8 mouse cellular contexts compared by ENCODE assay signal in genomic region chr10:85872479-85872773, GRCm38 (mm10). TPM values are rescaled to one million over a fixed set of nuclear protein-coding genes. Genes with fewer than 3 reads are reported as not detected.
A peak's percentile ranks its signal among the peaks of the same experiment; 100 is the strongest.
DNase-seq lines count a peak whose midpoint lies in the region; ATAC-seq and TF ChIP-seq lines count a peak whose summit lies in the region.

No protein-coding gene starts in this region.

- H3K4me1 ChIP-seq in lung, postnatal 0 days (ENCODE audit: insufficient read depth, low read depth, low read length): peaks cover 8% of the 10 kb centered on the region
- peaks cover 13% of the 10 kb centered on the region for H3K4me1 ChIP-seq in embryonic facial prominence, embryonic 13.5 days
- H3K4me1 ChIP-seq in limb, embryonic 10.5 days: peaks cover 11% of the 10 kb centered on the region
- peaks cover 15% of the 10 kb centered on the region for H3K4me1 ChIP-seq in neural tube, embryonic 15.5 days

- DNase-seq in lung, postnatal 0 days (ENCODE audit: low spot score): peak; percentile 16
- no peak for DNase-seq in lung, postnatal 4 days
- no peak for DNase-seq in limb, embryonic 10.5 days (ENCODE audit: low spot score)
- DNase-seq in embryo, embryonic 10 days (ENCODE audit: low spot score): no peak
- DNase-seq in adrenal gland, postnatal 10 days: no peak
- no peak for DNase-seq in right cerebral cortex, adult 2 months (ENCODE audit: low spot score in 2 of 2)

- H3K4me2 ChIP-seq in lung, postnatal 0 days (replicated peaks; ENCODE audit: low read depth, low read length): peak overlapping the region; percentile 86
- H3K4me2 ChIP-seq in embryonic facial prominence, embryonic 13.5 days: peak overlapping the region; percentile 79
- H3K4me2 ChIP-seq in neural tube, embryonic 15.5 days: peak overlapping the region; percentile 72

- H3K36me3 ChIP-seq in lung, postnatal 0 days (ENCODE audit: insufficient read depth, low read length): 0 out of 2 replicates have a peak, but pooled peaks cover 2% of the 10 kb centered on the region
- peaks cover 33% of the 10 kb centered on the region for H3K36me3 ChIP-seq in embryonic facial prominence, embryonic 13.5 days
- H3K36me3 ChIP-seq in limb, embryonic 10.5 days: peaks cover 35% of the 10 kb centered on the region
- peaks cover 30% of the 10 kb centered on the region for H3K36me3 ChIP-seq in neural tube, embryonic 15.5 days

- H3K27ac ChIP-seq in lung, postnatal 0 days (ENCODE audit: low read length): no peak overlapping the region
- no peak overlapping the region; the same call in 1 of the 2 replicates for H3K27ac ChIP-seq in embryonic facial prominence, embryonic 13.5 days
- peak overlapping the region; percentile 86 for H3K27ac ChIP-seq in limb, embryonic 10.5 days
- no peak overlapping the region for H3K27ac ChIP-seq in neural tube, embryonic 15.5 days (replicated peaks)

- under 1% methylated on average over 5 of the region's 5 CpGs for WGBS in lung, postnatal 0 days
- 4% methylated on average over 5 of the region's 5 CpGs for WGBS in embryonic facial prominence, embryonic 13.5 days
- 6% methylated on average over 5 of the region's 5 CpGs for WGBS in limb, embryonic 10.5 days
- 8% methylated on average over 5 of the region's 5 CpGs for WGBS in neural tube, embryonic 15.5 days

- peak overlapping the region; percentile 79 for H3K9ac ChIP-seq in lung, postnatal 0 days (replicated peaks; ENCODE audit: low read depth)
- peak overlapping the region; percentile 93 for H3K9ac ChIP-seq in embryonic facial prominence, embryonic 13.5 days
- H3K9ac ChIP-seq in neural tube, embryonic 15.5 days (replicated peaks): peak overlapping the region; percentile 80

- peak overlapping the region; percentile 91 for H3K4me3 ChIP-seq in lung, postnatal 0 days (ENCODE audit: low read depth, low read length)
- H3K4me3 ChIP-seq in embryonic facial prominence, embryonic 13.5 days: peak overlapping the region; percentile 99
- H3K4me3 ChIP-seq in limb, embryonic 10.5 days: peak overlapping the region; percentile 98
- peak overlapping the region; percentile 78 for H3K4me3 ChIP-seq in neural tube, embryonic 15.5 days (replicated peaks)

- TF ChIP-seq EP300 in lung, postnatal 0 days (IDR thresholded peaks at IDR 0.05): no peak

- no peaks in the 10 kb centered on the region for H3K27me3 ChIP-seq in lung, postnatal 0 days (replicated peaks; ENCODE audit: insufficient read depth, low read length)
- no peaks in the 10 kb centered on the region for H3K27me3 ChIP-seq in embryonic facial prominence, embryonic 13.5 days
- no peaks in the 10 kb centered on the region for H3K27me3 ChIP-seq in limb, embryonic 10.5 days (ENCODE audit: low read depth, poor library complexity, severe bottlenecking)
- no peaks in the 10 kb centered on the region for H3K27me3 ChIP-seq in neural tube, embryonic 15.5 days (replicated peaks)

- no peak for ATAC-seq in lung, postnatal 0 days
- no peak for ATAC-seq in embryonic facial prominence, embryonic 13.5 days (ENCODE audit: insufficient number of reproducible peaks, insufficient read depth, low FRiP score, low TSS enrichment, low read depth)
- no peak; the same call in 1 of the 2 replicates for ATAC-seq in neural tube, embryonic 15.5 days (ENCODE audit: low FRiP score)

- no peaks in the 10 kb centered on the region for H3K9me3 ChIP-seq in lung, postnatal 0 days (ENCODE audit: low read length)
- H3K9me3 ChIP-seq in embryonic facial prominence, embryonic 13.5 days: no peaks in the 10 kb centered on the region
- H3K9me3 ChIP-seq in limb, embryonic 10.5 days (replicated peaks): no peaks in the 10 kb centered on the region
- no peaks in the 10 kb centered on the region for H3K9me3 ChIP-seq in neural tube, embryonic 15.5 days (replicated peaks)

- no peak for TF ChIP-seq CTCF in lung, postnatal 0 days (IDR thresholded peaks at IDR 0.05)

RNA-seq across cellular contexts. Expression of gene Pwp1, which starts 43.1 kb away (rescaled TPM):
- 34.0 and 37.0 TPM in 2 replicates for polyA plus RNA-seq in lung, postnatal 0 days (2015; fragmentation: Nextera tagmentation; extraction: Ambion mirVana)
- 76.9 and 81.6 TPM in 2 replicates for polyA plus RNA-seq in embryonic facial prominence, embryonic 13.5 days (2015; fragmentation: Nextera tagmentation; extraction: Ambion mirVana)
- polyA plus RNA-seq in limb, embryonic 10.5 days (2016; fragmentation: Nextera tagmentation; extraction: Ambion mirVana): 113 and 121 TPM in 2 replicates
- polyA plus RNA-seq in neural tube, embryonic 15.5 days (2015; fragmentation: Nextera tagmentation; extraction: Ambion mirVana): 64.1 and 68.1 TPM in 2 replicates
- 10 to 100 TPM; 19.5 to 23.1 TPM for total RNA-seq in adrenal gland, postnatal 10 days (2021)

RNA-seq across cellular contexts. Expression of gene Prdm4, which starts 44.5 kb away (rescaled TPM):
- polyA plus RNA-seq in lung, postnatal 0 days (2015; fragmentation: Nextera tagmentation; extraction: Ambion mirVana): 6.5 and 6.7 TPM in 2 replicates
- 19.5 and 20.8 TPM in 2 replicates for polyA plus RNA-seq in embryonic facial prominence, embryonic 13.5 days (2015; fragmentation: Nextera tagmentation; extraction: Ambion mirVana)
- polyA plus RNA-seq in limb, embryonic 10.5 days (2016; fragmentation: Nextera tagmentation; extraction: Ambion mirVana): 30.6 and 30.8 TPM in 2 replicates
- polyA plus RNA-seq in neural tube, embryonic 15.5 days (2015; fragmentation: Nextera tagmentation; extraction: Ambion mirVana): 18.8 and 19.4 TPM in 2 replicates
- total RNA-seq in adrenal gland, postnatal 10 days (2021): 10 to 100 TPM; 14.4 to 14.6 TPM

RNA-seq across cellular contexts. Expression of gene Ascl4, which starts 55.1 kb away (rescaled TPM):
- 0.06 and 0.27 TPM in 2 replicates for polyA plus RNA-seq in lung, postnatal 0 days (2015; fragmentation: Nextera tagmentation; extraction: Ambion mirVana)
- 1.5 and 2.1 TPM in 2 replicates for polyA plus RNA-seq in embryonic facial prominence, embryonic 13.5 days (2015; fragmentation: Nextera tagmentation; extraction: Ambion mirVana)
- 0.11 and 0.19 TPM in 2 replicates for polyA plus RNA-seq in limb, embryonic 10.5 days (2016; fragmentation: Nextera tagmentation; extraction: Ambion mirVana)
- 0.12 and 0.37 TPM in 2 replicates for polyA plus RNA-seq in neural tube, embryonic 15.5 days (2015; fragmentation: Nextera tagmentation; extraction: Ambion mirVana)
- under 1 TPM in 1 of 2 experiments, not detected in 1; 0.15 TPM for total RNA-seq in adrenal gland, postnatal 10 days (2021)
